Mouse (Mus musculus) hindbrain, embryonic 16.5 days (tissue): ENCODE measurements around the gene Gm10722. TPM values are rescaled to one million over a fixed set of nuclear protein-coding genes. Genes with fewer than 3 reads are reported as not detected.
"Not testable (repeated sequence)": the region's sequence is repeated elsewhere in the genome, so short reads cannot be mapped to it uniquely, and the experiment has no call there.

Experiments
- ATAC-seq: fragments of 200-750 bp; cut with Nextera tagmentation; 2 replicates; pipeline ENCODE4 v1.8.0; 2017; ENCODE audit warnings: moderate TSS enrichment, moderate library complexity
- H3K27ac ChIP-seq: fragments of 300-500 bp; sonication (generic); 2 replicates; pipeline ENCODE4 v1.5.1; 2014; ENCODE audit warnings: low read depth, mild to moderate bottlenecking, control low read depth, low read length, moderate library complexity
- H3K27me3 ChIP-seq: fragments of 300-500 bp; sonication (generic); replicated peaks from 2 replicates; pipeline ENCODE4 v1.6.1; 2014; ENCODE audit warnings: low read length; ENCODE audit not compliant: control insufficient read depth, insufficient read depth
- H3K36me3 ChIP-seq: fragments of 300-500 bp; sonication (generic); 2 replicates; pipeline ENCODE4 v1.6.1; 2014; ENCODE audit warnings: mild to moderate bottlenecking, low read length, moderate library complexity, mixed read lengths; ENCODE audit not compliant: control insufficient read depth, insufficient read depth
- H3K4me1 ChIP-seq: fragments of 300-500 bp; sonication (generic); 2 replicates; pipeline ENCODE4 v1.6.1; 2014; ENCODE audit warnings: low read depth, low read length; ENCODE audit not compliant: control insufficient read depth, insufficient read depth
- H3K4me2 ChIP-seq: fragments of 300-500 bp; sonication (generic); 2 replicates; pipeline ENCODE4 v1.6.1; 2014; ENCODE audit warnings: mild to moderate bottlenecking, low read length, control low read depth, moderate library complexity
- H3K4me3 ChIP-seq: fragments of 300-500 bp; sonication (generic); 2 replicates; pipeline ENCODE4 v1.5.1; 2014; ENCODE audit warnings: mild to moderate bottlenecking, low read length, control low read depth, moderate library complexity
- H3K9ac ChIP-seq: fragments of 300-500 bp; sonication (generic); 2 replicates; pipeline ENCODE4 v1.6.1; 2014; ENCODE audit warnings: low read depth, mild to moderate bottlenecking, control low read depth, low read length, moderate library complexity
- H3K9me3 ChIP-seq: fragments of 300-500 bp; sonication (generic); 2 replicates; pipeline ENCODE4 v1.6.1; 2014; ENCODE audit warnings: mild to moderate bottlenecking, low read length, moderate library complexity; ENCODE audit not compliant: control insufficient read depth
- WGBS: fragments of 180-500 bp; shearing (Covaris S2); extraction: QIAGEN DNeasy Blood & Tissue Kit; methylation state at CpG from one replicate; pipeline ENCODE4 v1.1.7; 2014; 5-methylcytosine and 5-hydroxymethylcytosine counted together
- microRNA-seq: library from miRNA; unstranded; fragments of <30 nt; microRNA quantifications from one replicate; pipeline ENCODE4, GENCODE M21; 2017
- polyA plus RNA-seq: library from polyadenylated mRNA; unstranded; fragments of >200 nt; fragmentation: Nextera tagmentation; extraction: Ambion mirVana; gene quantifications from 2 replicates; pipeline ENCODE4 v1.2.1, GENCODE M21; 2015

The Gm10722 gene
- polyA plus RNA-seq, 1 experiment from 2014 or later = not detected

- not testable (repeated sequence) for H3K27me3 ChIP-seq, H3K4me2 ChIP-seq, H3K4me1 ChIP-seq, H3K36me3 ChIP-seq, ATAC-seq, H3K4me3 ChIP-seq, H3K9me3 ChIP-seq, H3K27ac ChIP-seq, H3K9ac ChIP-seq
- 80% methylated on average over 6 of the region's 8 CpGs for WGBS
Measured at GRCm38 (mm10) chr9:3036577-3036976, 35.9 kb downstream of the Gm10722 start, which contains the start of gene Gm10715. TSS of gene Gm10715 (plus strand) at chr9:3036877.

- not testable (repeated sequence) for H3K27ac ChIP-seq, H3K9ac ChIP-seq, ATAC-seq, H3K4me1 ChIP-seq, H3K36me3 ChIP-seq, H3K27me3 ChIP-seq, H3K9me3 ChIP-seq, H3K4me2 ChIP-seq, H3K4me3 ChIP-seq
- WGBS = 59% methylated on average over 4 of the region's 4 CpGs
Measured at GRCm38 (mm10) chr9:3038161-3038560, 37.4 kb downstream of the Gm10722 start.

Small RNA genes lying within 50 kb of the gene (microRNA-seq; reads per million reads assigned to microRNA genes)
- not detected for gene Mir101c

Other genes starting within 250 kb of the Gm10722 start
- not detected in 2 replicates for gene Gm11168, start 2.4 kb downstream of the Gm10722 start, polyA plus RNA-seq
- not detected in 2 replicates for gene Gm10721, start 12.2 kb downstream of the Gm10722 start, polyA plus RNA-seq
- gene Gm10720, start 14.7 kb downstream of the Gm10722 start, polyA plus RNA-seq = not detected in 2 replicates
- not detected in 2 replicates for gene Gm10719, start 16.5 kb downstream of the Gm10722 start, polyA plus RNA-seq
- gene Gm10718, start 22.6 kb downstream of the Gm10722 start, polyA plus RNA-seq = 0.39 and 0.56 TPM in 2 replicates
- 0.25 and 0.41 TPM in 2 replicates for gene Gm10717, start 24.5 kb downstream of the Gm10722 start, polyA plus RNA-seq
- gene Gm17535, start 33.7 kb downstream of the Gm10722 start, polyA plus RNA-seq = not detected in 2 replicates
- gene Gm10715, start 36.0 kb downstream of the Gm10722 start, polyA plus RNA-seq = not detected in 2 replicates